Mouse (Mus musculus): ENCODE results near the gene Ldb1. TPM values are rescaled to one million over a fixed set of nuclear protein-coding genes. Genes with fewer than 3 reads are reported as not detected.

Gene Ldb1
- polyA plus RNA-seq, 1 experiment = 193 TPM

DNA sequence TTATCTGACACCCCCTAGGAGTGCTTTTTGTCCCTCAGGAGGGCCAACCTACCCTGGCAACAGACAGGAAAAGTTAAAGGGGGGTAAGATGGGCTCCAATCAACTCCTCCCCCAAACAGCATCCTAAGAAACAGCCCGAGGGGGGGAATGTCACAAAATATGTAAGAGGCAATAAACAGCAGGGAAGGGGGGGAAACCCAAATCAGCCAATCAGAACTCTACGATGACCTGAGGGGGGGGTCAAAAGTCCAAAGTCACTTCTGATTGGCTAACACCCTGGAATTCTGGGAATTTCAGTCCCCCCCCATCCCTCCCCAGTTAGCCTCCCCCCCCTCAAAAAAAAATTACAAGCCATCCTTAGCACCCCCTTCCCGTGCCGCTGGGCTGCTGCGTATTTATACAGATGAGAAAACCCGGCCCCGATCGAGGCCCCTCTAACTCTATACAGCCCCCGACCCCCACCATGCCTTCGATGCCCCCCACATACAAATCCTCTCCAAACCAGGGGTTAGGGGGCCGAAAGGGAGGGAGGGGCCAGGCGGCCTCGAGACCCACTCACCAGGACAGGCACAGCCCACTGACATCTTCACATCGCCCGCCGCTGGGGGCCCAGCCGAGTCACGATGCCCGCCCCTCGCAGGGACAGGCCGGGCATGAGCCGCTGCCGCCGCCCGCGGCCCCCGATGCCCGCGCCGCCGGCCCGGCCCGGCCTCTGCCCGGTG, 582 bp downstream of the Ldb1 start, which contains the start of gene Pprc1:
TSS of gene Pprc1 (plus strand) at position 616 of the 722 bp plus-strand sequence.
- DNase-seq (ENCODE audit: low read depth) = no peak

DNA sequence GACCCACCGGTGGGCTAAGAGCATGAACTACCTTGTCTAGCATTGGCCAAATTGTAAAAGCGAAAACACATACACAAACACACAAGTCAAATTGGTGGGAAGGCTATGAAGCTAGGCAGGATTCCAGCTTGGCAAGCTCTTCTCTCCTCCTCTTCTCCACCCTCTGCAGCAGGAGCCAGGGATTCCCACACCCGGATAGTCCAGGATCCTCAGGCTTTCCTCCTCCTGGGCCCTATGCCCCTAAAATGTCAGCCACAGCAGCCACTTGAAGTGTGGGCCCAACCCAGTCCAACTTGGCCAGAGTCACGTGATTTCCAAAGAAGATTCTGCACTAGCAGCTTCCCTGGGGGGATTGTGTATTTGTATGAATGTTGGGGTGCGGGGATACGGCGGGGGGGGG, 1.6 kb downstream of the Ldb1 start:
- DNase-seq (ENCODE audit: low read depth) = no peak

DNA sequence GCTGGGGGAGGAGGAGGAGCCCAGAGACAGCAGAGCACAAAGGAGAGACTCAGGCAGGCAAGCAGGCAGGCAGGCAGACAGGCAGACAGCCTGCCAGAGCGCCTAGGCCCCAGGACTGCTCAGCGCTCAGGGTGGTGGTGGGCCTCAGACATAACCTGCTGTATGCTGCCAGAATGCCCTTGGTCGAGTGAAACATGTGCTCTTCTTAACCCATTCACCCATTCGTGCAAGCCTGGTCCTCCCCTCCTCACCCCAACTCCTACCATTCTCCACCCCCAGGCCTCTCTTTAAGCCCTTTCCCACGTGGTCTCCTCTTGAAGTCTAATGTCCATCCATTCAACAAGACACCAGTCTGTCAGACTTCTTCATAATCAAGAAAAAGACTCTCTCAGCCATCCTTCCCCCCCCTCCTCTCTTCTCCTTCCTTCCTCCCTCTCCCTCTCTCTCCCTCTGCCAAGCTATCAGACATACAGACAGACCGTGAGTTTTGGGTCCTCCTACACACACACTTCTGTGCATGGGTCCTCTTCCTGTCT, 2.5 kb downstream of the Ldb1 start:
- DNase-seq (ENCODE audit: low read depth) = no peak

GRCm38 (mm10) chr19:46041933-46042475, 3.0 kb downstream of the Ldb1 start:
- no peak for DNase-seq (ENCODE audit: low read depth)

- DNase-seq (ENCODE audit: low read depth) = no peak
These were observed 3.6 kb downstream of the Ldb1 start for GRCm38 (mm10) chr19:46041299-46041932.

DNA sequence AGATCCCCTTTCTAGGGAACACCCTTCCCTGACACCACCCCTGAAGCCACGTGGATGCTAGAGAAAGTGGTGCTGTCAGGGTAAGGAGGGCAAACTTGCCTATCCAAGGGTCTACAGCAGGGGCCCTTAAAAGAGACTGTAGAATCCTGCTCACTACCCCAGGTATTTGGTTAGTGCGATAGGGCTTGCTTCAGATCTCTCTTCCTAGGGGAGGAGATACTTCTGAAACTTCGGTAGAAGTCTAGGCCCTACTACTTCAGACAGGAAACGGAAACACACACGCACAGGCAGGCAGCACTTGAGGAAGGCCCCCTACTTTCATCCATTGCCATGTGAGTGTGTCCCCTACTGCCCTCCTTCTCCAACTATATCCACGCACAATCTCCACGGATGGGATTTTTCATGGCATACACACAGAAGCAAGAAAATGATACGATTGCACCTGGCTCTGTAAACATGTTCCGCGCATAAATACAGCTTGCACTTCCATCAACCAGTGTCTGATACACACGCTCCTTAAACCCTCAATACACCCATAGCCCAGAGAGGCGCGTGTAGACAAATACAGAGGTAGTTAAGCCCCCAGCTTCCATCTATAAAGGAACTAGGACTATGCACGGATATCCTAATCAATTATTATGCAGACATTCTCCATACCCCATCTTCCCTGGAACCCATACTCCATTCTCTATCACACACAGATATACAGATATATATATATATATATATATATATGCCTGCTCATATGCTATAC, 4.7 kb downstream of the Ldb1 start:
- no peak for DNase-seq (ENCODE audit: low read depth)

- DNase-seq (ENCODE audit: low read depth) = no peak
These were observed 5.5 kb downstream of the Ldb1 start for GRCm38 (mm10) chr19:46039478-46039877.

GRCm38 (mm10) chr19:46038851-46039260, 6.2 kb downstream of the Ldb1 start:
- no peak for DNase-seq (ENCODE audit: low read depth)

- no peak for DNase-seq (ENCODE audit: low read depth)
These were observed 6.8 kb downstream of the Ldb1 start for GRCm38 (mm10) chr19:46037925-46038850.

DNA sequence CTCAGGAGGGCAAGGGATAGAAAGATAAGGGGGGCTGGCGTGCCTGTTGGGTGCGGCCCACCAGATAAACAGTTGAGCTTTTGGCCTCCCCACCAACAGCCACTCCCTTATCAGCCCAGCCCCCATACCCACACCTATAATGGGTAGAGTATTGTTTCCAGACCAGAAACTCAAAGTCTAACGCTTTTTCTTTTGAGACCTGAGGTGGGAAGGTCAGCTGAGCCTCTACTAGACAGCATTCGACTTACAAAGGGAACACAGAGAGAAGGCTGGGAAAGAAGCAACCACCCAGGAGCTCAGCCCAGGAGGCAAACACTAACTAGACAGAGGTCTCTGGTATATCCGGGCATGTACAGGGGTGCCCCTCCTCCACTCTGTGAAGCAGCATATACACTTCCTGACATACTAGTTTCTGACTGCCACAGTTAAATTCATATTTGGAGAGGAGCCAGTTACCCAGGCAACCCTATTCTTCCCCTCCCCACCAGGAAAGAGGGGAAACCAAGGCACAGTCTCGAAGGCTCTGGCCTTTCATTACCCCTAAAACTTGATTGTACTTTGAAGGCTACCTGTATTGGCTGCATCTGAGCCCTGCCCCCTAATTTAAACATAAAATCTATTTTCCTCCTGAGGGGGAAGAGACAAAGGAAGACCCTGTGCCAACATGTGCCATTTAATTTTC, 7.6 kb downstream of the Ldb1 start:
- DNase-seq (ENCODE audit: low read depth) = no peak

- no peak for DNase-seq (ENCODE audit: low read depth)
These were observed 8.4 kb downstream of the Ldb1 start for GRCm38 (mm10) chr19:46036477-46037242.

DNA sequence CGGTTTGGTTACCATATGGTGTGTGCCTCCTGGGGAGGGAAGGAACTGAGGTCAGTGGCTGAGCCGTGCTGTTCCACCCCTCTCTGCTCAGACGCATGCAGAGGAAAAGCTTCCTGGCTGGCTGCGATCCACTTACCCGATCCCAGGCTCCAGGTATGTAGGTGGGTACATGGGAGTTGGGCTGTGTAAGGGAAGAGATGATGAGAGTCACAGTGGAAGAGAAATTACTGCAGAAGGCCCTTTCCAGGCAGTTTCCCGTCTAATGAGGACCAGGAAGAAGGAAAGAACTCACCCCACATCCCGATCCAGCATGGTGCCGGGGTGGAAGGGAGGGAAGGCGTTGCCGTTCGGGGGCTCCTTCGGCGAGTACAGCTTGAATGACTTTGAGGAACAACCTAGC, 9.0 kb downstream of the Ldb1 start:
- DNase-seq (ENCODE audit: low read depth) = no peak

- no peak for DNase-seq (ENCODE audit: low read depth)
These were observed 11.1 kb downstream of the Ldb1 start for GRCm38 (mm10) chr19:46033911-46034310.

- no peak for DNase-seq (ENCODE audit: low read depth)
These were observed 12.1 kb downstream of the Ldb1 start for GRCm38 (mm10) chr19:46032731-46033510.

DNA sequence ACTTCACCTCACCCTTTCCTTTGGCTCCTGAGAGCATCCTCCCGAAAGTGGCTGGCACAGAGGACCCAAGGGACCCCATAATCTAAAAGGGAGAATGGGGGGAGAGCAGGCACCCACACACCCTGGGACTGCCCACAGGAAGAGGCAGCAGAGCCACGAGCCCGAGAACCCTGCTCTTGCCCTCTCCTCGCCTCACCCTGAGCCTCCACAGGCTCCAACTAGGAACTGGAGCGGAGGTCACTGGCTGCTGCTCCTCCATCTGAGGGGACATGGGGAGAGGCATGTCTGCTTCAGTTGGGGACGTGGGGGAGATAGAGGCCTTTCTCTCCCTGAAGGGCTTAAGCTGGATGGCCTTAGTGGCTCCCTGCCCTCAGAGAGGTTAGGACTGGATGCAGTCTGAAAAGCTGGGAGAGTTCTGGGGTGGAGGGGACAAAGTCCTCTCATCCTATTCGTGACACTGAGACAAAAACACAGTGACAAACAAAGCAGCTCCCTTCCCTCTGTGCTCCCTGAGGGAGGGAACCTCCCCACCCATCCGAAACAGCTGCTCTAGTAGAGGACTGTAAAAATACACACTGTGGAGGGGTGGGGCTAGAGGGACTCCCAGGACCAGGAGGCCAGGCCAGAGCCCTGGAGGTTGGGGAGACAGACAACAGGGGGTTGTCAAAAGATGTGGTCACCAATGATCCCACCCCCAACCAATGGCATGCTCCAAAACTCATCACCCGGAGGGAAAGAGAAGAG, 13.2 kb downstream of the Ldb1 start:
- DNase-seq (ENCODE audit: low read depth) = no peak

DNA sequence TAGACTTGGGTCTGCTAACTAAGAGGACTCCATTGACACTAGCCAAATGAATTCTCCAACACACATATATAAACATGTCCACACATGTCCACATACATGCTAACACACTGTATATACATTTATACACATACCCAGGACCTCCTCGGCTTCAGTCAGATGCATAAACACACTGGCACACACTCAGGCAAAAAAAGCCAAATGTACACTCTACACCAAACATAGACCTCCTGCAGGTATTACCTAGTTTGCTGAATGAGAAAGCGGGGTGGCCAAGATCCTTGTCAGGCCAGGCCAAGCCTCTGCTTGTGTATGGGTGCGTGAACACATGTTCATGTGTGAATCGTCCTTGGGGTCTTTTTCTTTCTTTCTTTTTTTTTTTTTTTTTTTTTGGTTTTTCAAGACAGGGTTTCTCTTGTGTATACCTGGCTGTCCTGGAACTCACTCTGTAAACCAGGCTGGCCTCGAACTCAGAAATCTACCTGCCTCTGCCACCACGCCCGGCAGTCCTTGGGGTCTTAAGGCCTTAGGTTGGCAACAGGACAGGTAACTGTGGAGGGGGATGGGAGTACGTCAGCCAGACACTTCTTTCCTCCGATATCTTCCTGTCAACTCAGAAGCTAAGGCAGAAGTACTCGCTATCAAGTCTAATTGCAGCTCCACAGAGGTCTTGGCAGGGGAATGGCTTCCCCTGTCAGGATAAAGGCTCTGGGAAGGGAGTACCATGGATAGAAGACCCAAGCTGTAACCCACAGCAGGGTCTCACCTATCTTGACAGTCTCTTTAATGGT, 14.6 kb downstream of the Ldb1 start:
- no peak for DNase-seq (ENCODE audit: low read depth)

DNA sequence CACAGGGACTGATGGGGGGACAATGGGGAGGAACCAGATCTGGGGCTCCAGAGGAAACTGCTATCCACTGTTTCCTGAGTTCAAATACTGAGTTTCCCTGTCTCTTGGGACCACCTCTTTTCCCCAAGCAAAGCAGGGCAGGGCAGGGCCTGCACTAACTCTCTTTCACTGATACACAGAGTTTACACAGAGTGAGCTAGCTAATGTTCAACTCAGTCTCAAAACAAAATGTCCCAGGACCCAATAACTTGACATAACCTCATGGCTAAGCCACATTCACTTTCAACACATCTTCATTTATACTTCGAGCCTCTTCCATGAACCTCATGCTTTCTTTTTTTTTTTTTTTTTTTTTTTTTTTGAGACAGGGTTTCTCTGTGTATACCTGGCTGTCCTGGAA, 15.4 kb downstream of the Ldb1 start:
- no peak for DNase-seq (ENCODE audit: low read depth)
